In genomic region chr12:55836199-55836951, GRCm38 (mm10) we compare ENCODE assay signal across 8 mouse cellular contexts. TPM values are rescaled to one million over a fixed set of nuclear protein-coding genes. Genes with fewer than 3 reads are reported as not detected.
DNase-seq lines count a peak whose midpoint lies in the region; ATAC-seq and TF ChIP-seq lines count a peak whose summit lies in the region.

Brms1l (plus strand) TSS chr12:55836324.

- H3K27me3 ChIP-seq in G1E (ENCODE audit: insufficient read depth, low read length) = no peaks in the 10 kb centered on the region
- no peaks in the 10 kb centered on the region for H3K27me3 ChIP-seq in forebrain, embryonic 16.5 days (replicated peaks; ENCODE audit: control insufficient read depth, insufficient read depth, low read length)
- no peaks in the 10 kb centered on the region for H3K27me3 ChIP-seq in lung, embryonic 15.5 days

- under 1% methylated on average over 60 of the region's 77 CpGs for WGBS in forebrain, embryonic 16.5 days
- under 1% methylated on average over 75 of the region's 77 CpGs for WGBS in lung, embryonic 15.5 days

- DNase-seq in G1E (ENCODE audit: low spot score) = peak; percentile 100
- DNase-seq in cerebellum, adult 18-20 months = peak; percentile 93 to 99
- peak; percentile 89 to 90 for DNase-seq in heart, postnatal 36 days
- peak; percentile 96 to 98 for DNase-seq in layer of hippocampus, adult 8-10 months (ENCODE audit: low spot score in 2 of 2)
- DNase-seq in ovary, adult 18-20 months (ENCODE audit: low spot score) = peak; percentile 97
- peak; percentile 98 for DNase-seq in thymus, postnatal 0 days (ENCODE audit: low spot score)

- H3K4me1 ChIP-seq in G1E (ENCODE audit: insufficient read depth, low read depth, low read length) = peaks cover 30% of the 10 kb centered on the region
- peaks cover 13% of the 10 kb centered on the region for H3K4me1 ChIP-seq in forebrain, embryonic 16.5 days (replicated peaks; ENCODE audit: control insufficient read depth, insufficient read depth, low read length)
- peaks cover 14% of the 10 kb centered on the region for H3K4me1 ChIP-seq in lung, embryonic 15.5 days

- H3K27ac ChIP-seq in forebrain, embryonic 16.5 days (ENCODE audit: low read length) = peak within 1 kb of the TSS; percentile 95
- peak within 1 kb of the TSS; percentile 98 for H3K27ac ChIP-seq in lung, embryonic 15.5 days

- H3K4me2 ChIP-seq in forebrain, embryonic 16.5 days (ENCODE audit: low read length) = peak within 1 kb of the TSS; percentile 87
- H3K4me2 ChIP-seq in lung, embryonic 15.5 days = peak within 1 kb of the TSS; percentile 70

- peak; percentile 98 for ATAC-seq in G1E (ENCODE audit: extremely low read depth, insufficient number of reproducible peaks, low FRiP score, poor library complexity, severe bottlenecking)
- peak; percentile 99 for ATAC-seq in forebrain, embryonic 16.5 days
- ATAC-seq in lung, embryonic 15.5 days (ENCODE audit: borderline replicate concordance, extremely low read depth, low FRiP score, low TSS enrichment) = peak; percentile 99

- H3K9me3 ChIP-seq in G1E (replicated peaks) = no peaks in the 10 kb centered on the region
- H3K9me3 ChIP-seq in forebrain, embryonic 16.5 days (ENCODE audit: control insufficient read depth, low read length) = no peaks in the 10 kb centered on the region
- H3K9me3 ChIP-seq in lung, embryonic 15.5 days = no peaks in the 10 kb centered on the region

- peak within 1 kb of the TSS; percentile 91 for H3K9ac ChIP-seq in forebrain, embryonic 16.5 days (replicated peaks; ENCODE audit: low read depth, low read length)
- peak within 1 kb of the TSS; percentile 81 for H3K9ac ChIP-seq in lung, embryonic 15.5 days

- H3K4me3 ChIP-seq in G1E (ENCODE audit: low read depth, low read length) = peak within 1 kb of the TSS; percentile 94
- H3K4me3 ChIP-seq in forebrain, embryonic 16.5 days (replicated peaks; ENCODE audit: low read length) = peak within 1 kb of the TSS; percentile 88
- H3K4me3 ChIP-seq in lung, embryonic 15.5 days = peak within 1 kb of the TSS; percentile 84

- TF ChIP-seq CTCF in G1E (IDR thresholded peaks at IDR 0.05; ENCODE audit: low read depth, low read length) = no peak

- peaks cover 20% of the 10 kb centered on the region for H3K36me3 ChIP-seq in G1E (replicated peaks)
- no peaks in the 10 kb centered on the region for H3K36me3 ChIP-seq in forebrain, embryonic 16.5 days (ENCODE audit: control insufficient read depth, insufficient read depth)
- H3K36me3 ChIP-seq in lung, embryonic 15.5 days = peaks cover 3% of the 10 kb centered on the region; the same call in 1 of the 2 replicates

- intact Hi-C loops in heart, postnatal 36 days (cut with DNase I) = no loop called here

RNA-seq across cellular contexts. Expression of gene Brms1l, which starts in this region (rescaled TPM):
- total RNA-seq in G1E (2014; fragmentation: Nextera tagmentation) (36.3 and 37.9 TPM in 2 replicates), G1E (2017) (34.8 and 35.9 TPM in 2 replicates)
- polyA plus RNA-seq in G1E (2012) = 111 and 115 TPM in 2 replicates
- polyA plus RNA-seq in forebrain, embryonic 16.5 days (2015; fragmentation: Nextera tagmentation; extraction: Ambion mirVana) = 62.6 and 67.2 TPM in 2 replicates
- total RNA-seq in heart, postnatal 36 days (2021) = 10 to 100 TPM; 19.2 to 21.6 TPM
- 10 to 100 TPM; 67.2 to 76.9 (median 72.0) TPM for total RNA-seq in layer of hippocampus, adult 8-10 months (2022)
- polyA plus RNA-seq in lung, embryonic 15.5 days (2015; fragmentation: Nextera tagmentation; extraction: Ambion mirVana) = 48.9 and 49.1 TPM in 2 replicates
- polyA plus RNA-seq in thymus, postnatal 0 days (2015; fragmentation: Nextera tagmentation; extraction: Ambion mirVana) = 24.0 and 28.5 TPM in 2 replicates

Comparison
In these comparisons a context has a peak if more than half of its experiments do, and no peak if none do; other contexts are left out.
1. Peak in every context shown above with its lines: DNase-seq, ATAC-seq, H3K4me3 ChIP-seq and H3K27ac ChIP-seq.